Mouse (Mus musculus): ENCODE data around the gene Anapc1. TPM values are rescaled to one million over a fixed set of nuclear protein-coding genes. Genes with fewer than 3 reads are reported as not detected.

Anapc1 gene
- total and polyA plus RNA-seq, 3 experiments = 51.7 to 146 (median 92.0) TPM

- dilution Hi-C loops (cut with MboI; ENCODE audit: extremely low pct_ligation_motif_present, extremely low pct_unique_long_range_greater_than_20kb, low sequenced_read_pairs) = no loop called here
- no peaks in the 10 kb centered on the region for H3K79me2 ChIP-seq (replicated peaks; ENCODE audit: control insufficient read depth, extremely low read depth, insufficient read depth, poor library complexity, severe bottlenecking)
- TF ChIP-seq IRF4 (IDR thresholded peaks at IDR 0.05; ENCODE audit: low read depth, low read length) = no peak
- H3K4me1 ChIP-seq (ENCODE audit: control insufficient read depth in 1 of 2, insufficient read depth in 2 of 2) = no peaks in the 10 kb centered on the region
- H3K4me2 ChIP-seq (ENCODE audit: insufficient read depth, low read depth, poor library complexity, severe bottlenecking) = no peak overlapping the region
- H3K27ac ChIP-seq (ENCODE audit: insufficient read depth, low read depth) = no peak overlapping the region
- in situ Hi-C loops (cut with MboI; ENCODE audit: low pct_ligation_motif_present, low pct_unique_long_range_greater_than_20kb, low sequenced_read_pairs) = no loop called here
- no peak for DNase-seq (ENCODE audit: extremely low read depth)
- no peaks in the 10 kb centered on the region for H3K36me3 ChIP-seq (replicated peaks in 1 of 2; ENCODE audit: control insufficient read depth in 1 of 2, insufficient read depth in 1 of 2, low read length in 1 of 2)
- no peak overlapping the region for H3K4me3 ChIP-seq (replicated peaks in 1 of 3; ENCODE audit: low read depth in 2 of 3, low read length in 2 of 3, poor library complexity in 1 of 3)
- H3K9ac ChIP-seq (ENCODE audit: insufficient read depth, low read depth) = no peak overlapping the region
- no peaks in the 10 kb centered on the region for H3K9me3 ChIP-seq (replicated peaks; ENCODE audit: low read length)
- no peaks in the 10 kb centered on the region for H3K27me3 ChIP-seq (replicated peaks)
Observed at GRCm38 (mm10) chr2:128735089-128735488, 47.9 kb upstream of the Anapc1 start.

- dilution Hi-C loops (cut with MboI; ENCODE audit: extremely low pct_ligation_motif_present, extremely low pct_unique_long_range_greater_than_20kb, low sequenced_read_pairs) = no loop called here
- Histone ChIP-seq H3K27me3 (replicated peaks) (no peaks in the 10 kb centered on the region), H3K4me3 (replicated peaks in 1 of 3; ENCODE audit: low read depth in 2 of 3, low read length in 2 of 3, poor library complexity in 1 of 3) (no peak overlapping the region), H3K4me2 (ENCODE audit: insufficient read depth, low read depth, poor library complexity, severe bottlenecking) (no peak overlapping the region), H3K9me3 (replicated peaks; ENCODE audit: low read length) (no peaks in the 10 kb centered on the region), H3K27ac (ENCODE audit: insufficient read depth, low read depth) (no peak overlapping the region), H3K9ac (ENCODE audit: insufficient read depth, low read depth) (no peak overlapping the region), H3K79me2 (replicated peaks; ENCODE audit: control insufficient read depth, extremely low read depth, insufficient read depth, poor library complexity, severe bottlenecking) (no peaks in the 10 kb centered on the region), H3K4me1 (ENCODE audit: control insufficient read depth in 1 of 2, insufficient read depth in 2 of 2) (peaks cover 0 to 3% of the 10 kb centered on the region in 2 experiments; a peak in 2 of 4 replicates), H3K36me3 (replicated peaks in 1 of 2; ENCODE audit: control insufficient read depth in 1 of 2, insufficient read depth in 1 of 2, low read length in 1 of 2) (no peaks in the 10 kb centered on the region)
- in situ Hi-C loops (cut with MboI; ENCODE audit: low pct_ligation_motif_present, low pct_unique_long_range_greater_than_20kb, low sequenced_read_pairs) = no loop called here
- no peak for DNase-seq (ENCODE audit: extremely low read depth)
- TF ChIP-seq BHLHE40 (IDR thresholded peaks at IDR 0.05; ENCODE audit: low read depth, low read length) (no peak), RAD21 (IDR thresholded peaks at IDR 0.05; ENCODE audit: low read depth, low read length) (no peak), TBP (conservative IDR thresholded peaks at IDR 0.05; ENCODE audit: low read depth, low read length) (no peak), JUND (conservative IDR thresholded peaks at IDR 0.05; ENCODE audit: low read depth, low read length) (no peak), USF1 (IDR thresholded peaks at IDR 0.05; ENCODE audit: low read depth, low read length) (no peak), ZKSCAN1 (IDR thresholded peaks at IDR 0.05; ENCODE audit: borderline replicate concordance, low read depth, low read length) (no peak)
Observed at GRCm38 (mm10) chr2:128731951-128732350, 44.8 kb upstream of the Anapc1 start.

- Histone ChIP-seq H3K9ac (ENCODE audit: insufficient read depth, low read depth) (no peak overlapping the region), H3K79me2 (replicated peaks; ENCODE audit: control insufficient read depth, extremely low read depth, insufficient read depth, poor library complexity, severe bottlenecking) (no peaks in the 10 kb centered on the region), H3K36me3 (replicated peaks in 1 of 2; ENCODE audit: control insufficient read depth in 1 of 2, insufficient read depth in 1 of 2, low read length in 1 of 2) (no peaks in the 10 kb centered on the region), H3K9me3 (replicated peaks; ENCODE audit: low read length) (no peaks in the 10 kb centered on the region), H3K27ac (ENCODE audit: insufficient read depth, low read depth) (no peak overlapping the region), H3K4me2 (ENCODE audit: insufficient read depth, low read depth, poor library complexity, severe bottlenecking) (no peak overlapping the region), H3K4me3 (replicated peaks in 1 of 3; ENCODE audit: low read depth in 2 of 3, low read length in 2 of 3, poor library complexity in 1 of 3) (no peak overlapping the region), H3K4me1 (ENCODE audit: control insufficient read depth in 1 of 2, insufficient read depth in 2 of 2) (peaks cover 0 to 4% of the 10 kb centered on the region in 2 experiments; a peak in 2 of 4 replicates), H3K27me3 (replicated peaks) (no peaks in the 10 kb centered on the region)
- in situ Hi-C loops (cut with MboI; ENCODE audit: low pct_ligation_motif_present, low pct_unique_long_range_greater_than_20kb, low sequenced_read_pairs) (no loop called here), dilution Hi-C loops (cut with MboI; ENCODE audit: extremely low pct_ligation_motif_present, extremely low pct_unique_long_range_greater_than_20kb, low sequenced_read_pairs) (no loop called here)
- TF ChIP-seq ZMIZ1 (IDR thresholded peaks at IDR 0.05; ENCODE audit: low read depth, low read length) = no peak
- no peak for TF ChIP-seq SIN3A (IDR thresholded peaks at IDR 0.05; ENCODE audit: low read length)
- no peak for TF ChIP-seq MXI1 (IDR thresholded peaks at IDR 0.05; ENCODE audit: low read depth, low read length)
- TF ChIP-seq SMC3 (IDR thresholded peaks at IDR 0.05; ENCODE audit: low read depth, low read length) = no peak
- no peak for TF ChIP-seq ETS1 (conservative IDR thresholded peaks at IDR 0.05; ENCODE audit: low read depth, low read length)
- TF ChIP-seq MAZ (IDR thresholded peaks at IDR 0.05; ENCODE audit: low read depth, low read length) = no peak
- no peak for TF ChIP-seq RCOR1 (conservative IDR thresholded peaks at IDR 0.05; ENCODE audit: low read depth, low read length)
- no peak for TF ChIP-seq JUN (IDR thresholded peaks at IDR 0.05; ENCODE audit: insufficient read depth, low read depth, low read length)
- no peak for TF ChIP-seq MYC (IDR thresholded peaks at IDR 0.05; ENCODE audit: low read depth, low read length)
- no peak for TF ChIP-seq RAD21 (IDR thresholded peaks at IDR 0.05; ENCODE audit: low read depth, low read length)
- no peak for TF ChIP-seq E2F4 (IDR thresholded peaks at IDR 0.05; ENCODE audit: insufficient replicate concordance, low read depth, low read length)
- no peak for TF ChIP-seq MAFK (IDR thresholded peaks at IDR 0.05; ENCODE audit: insufficient replicate concordance, low read length)
- TF ChIP-seq TBP (conservative IDR thresholded peaks at IDR 0.05; ENCODE audit: low read depth, low read length) = no peak
- no peak for TF ChIP-seq NELFE (IDR thresholded peaks at IDR 0.05; ENCODE audit: low read depth, low read length)
- no peak for TF ChIP-seq POLR2A (IDR thresholded peaks at IDR 0.05; ENCODE audit: low read depth, low read length)
- no peak for TF ChIP-seq UBTF (IDR thresholded peaks at IDR 0.05; ENCODE audit: low read depth, low read length)
- no peak for TF ChIP-seq HCFC1 (IDR thresholded peaks at IDR 0.05; ENCODE audit: low read depth, low read length)
- DNase-seq (ENCODE audit: extremely low read depth) = no peak
Observed at GRCm38 (mm10) chr2:128731514-128731913, 44.3 kb upstream of the Anapc1 start.

All from CH12.LX (cell line).